Mouse (Mus musculus): Measurements from ENCODE around the gene Cdc7.

Gene Cdc7

GRCm38 (mm10) chr5:106991300-106991929 lies 27.3 kb downstream of the Cdc7 start:
- DNase-seq (ENCODE audit: low read depth) = peak; percentile 93

GRCm38 (mm10) chr5:106994716-106995115 lies 30.6 kb downstream of the Cdc7 start:
- no peak for DNase-seq (ENCODE audit: low read depth)

- peak; percentile 94 for DNase-seq (ENCODE audit: low read depth)
Observed at GRCm38 (mm10) chr5:106995886-106996538, 31.9 kb downstream of the Cdc7 start.

GRCm38 (mm10) chr5:106996539-106997244 lies 32.6 kb downstream of the Cdc7 start:
- DNase-seq (ENCODE audit: low read depth) = peak; percentile 43

GRCm38 (mm10) chr5:107001396-107002090 lies 37.4 kb downstream of the Cdc7 start:
- DNase-seq (ENCODE audit: low read depth) = peak; percentile 91

GRCm38 (mm10) chr5:107002091-107002416 lies 37.9 kb downstream of the Cdc7 start:
- no peak for DNase-seq (ENCODE audit: low read depth)

GRCm38 (mm10) chr5:107009721-107010120 lies 45.6 kb downstream of the Cdc7 start:
- no peak for DNase-seq (ENCODE audit: low read depth)

- DNase-seq (ENCODE audit: low read depth) = no peak
Observed at GRCm38 (mm10) chr5:107010300-107010699, 46.2 kb downstream of the Cdc7 start.

GRCm38 (mm10) chr5:107011316-107012029 lies 47.4 kb downstream of the Cdc7 start:
- DNase-seq (ENCODE audit: low read depth) = no peak

GRCm38 (mm10) chr5:107012030-107012715 lies 48.1 kb downstream of the Cdc7 start:
- DNase-seq (ENCODE audit: low read depth) = no peak

- DNase-seq (ENCODE audit: low read depth) = peak; percentile 30
Observed at GRCm38 (mm10) chr5:107013393-107013792, 49.3 kb downstream of the Cdc7 start.

GRCm38 (mm10) chr5:107014146-107014545 lies 50.0 kb downstream of the Cdc7 start:
- DNase-seq (ENCODE audit: low read depth) = no peak

GRCm38 (mm10) chr5:107015046-107015421 lies 50.9 kb downstream of the Cdc7 start:
- no peak for DNase-seq (ENCODE audit: low read depth)

- DNase-seq (ENCODE audit: low read depth) = no peak
Observed at GRCm38 (mm10) chr5:107015422-107016081, 51.4 kb downstream of the Cdc7 start.

GRCm38 (mm10) chr5:107016538-107016937 lies 52.4 kb downstream of the Cdc7 start:
- DNase-seq (ENCODE audit: low read depth) = no peak

- DNase-seq (ENCODE audit: low read depth) = no peak
Observed at GRCm38 (mm10) chr5:107017544-107017943, 53.4 kb downstream of the Cdc7 start.

- no peak for DNase-seq (ENCODE audit: low read depth)
Observed at GRCm38 (mm10) chr5:107019057-107019456, 54.9 kb downstream of the Cdc7 start.

- DNase-seq (ENCODE audit: low read depth) = peak; percentile 84
Observed at GRCm38 (mm10) chr5:107019904-107020303, 55.8 kb downstream of the Cdc7 start.

GRCm38 (mm10) chr5:107020366-107020765 lies 56.2 kb downstream of the Cdc7 start:
- no peak for DNase-seq (ENCODE audit: low read depth)

- peak; percentile 71 for DNase-seq (ENCODE audit: low read depth)
Observed at GRCm38 (mm10) chr5:107021291-107022063, 57.4 kb downstream of the Cdc7 start.
